Mouse (Mus musculus): ENCODE data around the gene Mast2. TPM values are rescaled to one million over a fixed set of nuclear protein-coding genes. Genes with fewer than 3 reads are reported as not detected.

Mast2 gene
- polyA plus RNA-seq, 1 experiment = 107 TPM

DNA sequence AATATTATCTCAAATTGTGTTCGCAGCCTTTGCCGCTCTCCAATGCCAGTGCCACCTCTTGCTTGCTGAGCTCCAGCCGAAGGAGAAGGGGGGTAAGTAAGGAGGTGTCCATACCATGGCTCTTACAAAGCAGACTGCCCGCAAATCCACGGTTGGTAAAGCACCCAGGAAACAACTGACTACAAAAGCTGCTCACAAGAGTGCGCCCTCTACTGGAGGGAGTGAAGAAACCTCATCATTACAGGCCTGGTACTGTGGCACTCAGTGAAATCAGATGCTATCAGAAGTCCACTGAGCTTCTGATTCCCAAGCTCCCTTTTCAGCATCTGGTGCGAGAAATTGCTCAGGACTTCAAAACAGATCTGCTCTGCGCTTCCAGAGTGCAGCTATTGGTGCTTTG is 15.3 kb downstream of the Mast2 start:
- Histone ChIP-seq H3K4me3 (ENCODE audit: control insufficient read depth, low read depth, low read length) (no peak overlapping the region), H3K36me3 (ENCODE audit: control insufficient read depth, insufficient read depth, low read length) (no peaks in the 10 kb centered on the region), H3K27ac (ENCODE audit: control insufficient read depth, insufficient read depth, low read depth, low read length) (no peak overlapping the region), H3K27me3 (ENCODE audit: control insufficient read depth, insufficient read depth, low read length) (no peaks in the 10 kb centered on the region), H3K4me1 (ENCODE audit: control insufficient read depth, insufficient read depth, low read length) (no peaks in the 10 kb centered on the region)
- TF ChIP-seq POLR2A (IDR thresholded peaks at IDR 0.05; ENCODE audit: control insufficient read depth, low read depth, low read length) (no peak), CTCF (IDR thresholded peaks at IDR 0.05; ENCODE audit: control insufficient read depth, insufficient read depth, insufficient replicate concordance, low read depth, low read length) (peak; percentile 45; the same call in 1 of the 2 replicates)

DNA sequence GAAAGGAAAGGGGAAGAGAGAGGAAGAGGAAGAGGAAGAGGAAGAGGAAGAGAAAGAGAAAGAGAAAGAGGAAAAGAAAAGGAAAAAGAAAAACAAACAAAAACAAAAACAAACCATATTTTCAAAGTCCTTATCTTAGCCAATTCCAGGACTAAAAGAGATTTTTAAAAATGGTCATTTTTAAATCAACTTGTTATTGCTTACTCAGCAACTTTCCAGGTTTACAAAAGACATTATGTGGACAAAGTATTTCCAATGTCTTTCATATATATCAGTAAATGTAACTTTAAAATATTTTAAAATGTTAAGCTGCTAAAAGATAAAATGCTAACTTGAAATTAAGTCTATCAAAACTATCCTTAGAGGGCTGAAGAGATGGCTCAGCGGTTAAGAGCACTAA is 24.6 kb downstream of the Mast2 start:
- Histone ChIP-seq H3K36me3 (ENCODE audit: control insufficient read depth, insufficient read depth, low read length) (no peaks in the 10 kb centered on the region), H3K4me3 (ENCODE audit: control insufficient read depth, low read depth, low read length) (no peak overlapping the region), H3K27ac (ENCODE audit: control insufficient read depth, insufficient read depth, low read depth, low read length) (no peak overlapping the region), H3K27me3 (ENCODE audit: control insufficient read depth, insufficient read depth, low read length) (no peaks in the 10 kb centered on the region), H3K4me1 (ENCODE audit: control insufficient read depth, insufficient read depth, low read length) (no peaks in the 10 kb centered on the region)
- no peak for TF ChIP-seq POLR2A (IDR thresholded peaks at IDR 0.05; ENCODE audit: control insufficient read depth, low read depth, low read length)
- TF ChIP-seq CTCF (IDR thresholded peaks at IDR 0.05; ENCODE audit: control insufficient read depth, insufficient read depth, insufficient replicate concordance, low read depth, low read length) = no peak

DNA sequence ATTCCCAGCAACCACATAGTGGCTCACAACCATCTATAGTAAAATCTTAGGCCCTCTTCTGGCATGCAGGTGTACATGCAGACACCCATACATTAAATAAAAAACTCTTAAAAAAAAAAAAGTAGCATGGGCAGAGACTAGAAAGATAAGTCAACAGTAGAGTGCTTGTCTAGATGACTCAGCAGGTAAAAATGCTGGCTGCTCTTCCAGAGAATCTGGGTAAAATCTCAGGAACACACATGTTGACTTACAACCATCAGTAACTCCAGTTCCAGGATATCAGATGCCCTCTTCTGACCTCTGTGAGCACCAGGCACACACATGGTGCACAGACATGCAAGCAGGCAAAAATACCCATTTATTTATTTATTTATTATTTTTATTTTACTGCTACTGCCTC is 25.4 kb downstream of the Mast2 start:
- H3K4me1 ChIP-seq (ENCODE audit: control insufficient read depth, insufficient read depth, low read length) = no peaks in the 10 kb centered on the region
- H3K36me3 ChIP-seq (ENCODE audit: control insufficient read depth, insufficient read depth, low read length) = no peaks in the 10 kb centered on the region
- no peaks in the 10 kb centered on the region for H3K27me3 ChIP-seq (ENCODE audit: control insufficient read depth, insufficient read depth, low read length)
- TF ChIP-seq CTCF (IDR thresholded peaks at IDR 0.05; ENCODE audit: control insufficient read depth, insufficient read depth, insufficient replicate concordance, low read depth, low read length) = no peak
- TF ChIP-seq POLR2A (IDR thresholded peaks at IDR 0.05; ENCODE audit: control insufficient read depth, low read depth, low read length) = no peak
- no peak overlapping the region for H3K27ac ChIP-seq (ENCODE audit: control insufficient read depth, insufficient read depth, low read depth, low read length)
- H3K4me3 ChIP-seq (ENCODE audit: control insufficient read depth, low read depth, low read length) = no peak overlapping the region

GRCm38 (mm10) chr4:116435626-116436025 is 28.4 kb downstream of the Mast2 start:
- no peak overlapping the region for H3K27ac ChIP-seq (ENCODE audit: control insufficient read depth, insufficient read depth, low read depth, low read length)
- TF ChIP-seq POLR2A (IDR thresholded peaks at IDR 0.05; ENCODE audit: control insufficient read depth, low read depth, low read length) (no peak), CTCF (IDR thresholded peaks at IDR 0.05; ENCODE audit: control insufficient read depth, insufficient read depth, insufficient replicate concordance, low read depth, low read length) (no peak)
- no peak overlapping the region for H3K4me3 ChIP-seq (ENCODE audit: control insufficient read depth, low read depth, low read length)
- H3K4me1 ChIP-seq (ENCODE audit: control insufficient read depth, insufficient read depth, low read length) = no peaks in the 10 kb centered on the region
- no peaks in the 10 kb centered on the region for H3K27me3 ChIP-seq (ENCODE audit: control insufficient read depth, insufficient read depth, low read length)
- no peaks in the 10 kb centered on the region for H3K36me3 ChIP-seq (ENCODE audit: control insufficient read depth, insufficient read depth, low read length)

- TF ChIP-seq CTCF (IDR thresholded peaks at IDR 0.05; ENCODE audit: control insufficient read depth, insufficient read depth, insufficient replicate concordance, low read depth, low read length) (no peak), POLR2A (IDR thresholded peaks at IDR 0.05; ENCODE audit: control insufficient read depth, low read depth, low read length) (no peak)
- H3K4me3 ChIP-seq (ENCODE audit: control insufficient read depth, low read depth, low read length) = no peak overlapping the region
- H3K36me3 ChIP-seq (ENCODE audit: control insufficient read depth, insufficient read depth, low read length) = no peaks in the 10 kb centered on the region
- no peaks in the 10 kb centered on the region for H3K4me1 ChIP-seq (ENCODE audit: control insufficient read depth, insufficient read depth, low read length)
- H3K27me3 ChIP-seq (ENCODE audit: control insufficient read depth, insufficient read depth, low read length) = no peaks in the 10 kb centered on the region
- no peak overlapping the region for H3K27ac ChIP-seq (ENCODE audit: control insufficient read depth, insufficient read depth, low read depth, low read length)
Measured at GRCm38 (mm10) chr4:116422186-116422585, 41.8 kb downstream of the Mast2 start.

GRCm38 (mm10) chr4:116421170-116421569 is 42.8 kb downstream of the Mast2 start:
- Histone ChIP-seq H3K27me3 (ENCODE audit: control insufficient read depth, insufficient read depth, low read length) (no peaks in the 10 kb centered on the region), H3K27ac (ENCODE audit: control insufficient read depth, insufficient read depth, low read depth, low read length) (no peak overlapping the region), H3K4me1 (ENCODE audit: control insufficient read depth, insufficient read depth, low read length) (no peaks in the 10 kb centered on the region), H3K36me3 (ENCODE audit: control insufficient read depth, insufficient read depth, low read length) (no peaks in the 10 kb centered on the region), H3K4me3 (ENCODE audit: control insufficient read depth, low read depth, low read length) (no peak overlapping the region)
- TF ChIP-seq POLR2A (IDR thresholded peaks at IDR 0.05; ENCODE audit: control insufficient read depth, low read depth, low read length) (no peak), CTCF (IDR thresholded peaks at IDR 0.05; ENCODE audit: control insufficient read depth, insufficient read depth, insufficient replicate concordance, low read depth, low read length) (no peak)

DNA sequence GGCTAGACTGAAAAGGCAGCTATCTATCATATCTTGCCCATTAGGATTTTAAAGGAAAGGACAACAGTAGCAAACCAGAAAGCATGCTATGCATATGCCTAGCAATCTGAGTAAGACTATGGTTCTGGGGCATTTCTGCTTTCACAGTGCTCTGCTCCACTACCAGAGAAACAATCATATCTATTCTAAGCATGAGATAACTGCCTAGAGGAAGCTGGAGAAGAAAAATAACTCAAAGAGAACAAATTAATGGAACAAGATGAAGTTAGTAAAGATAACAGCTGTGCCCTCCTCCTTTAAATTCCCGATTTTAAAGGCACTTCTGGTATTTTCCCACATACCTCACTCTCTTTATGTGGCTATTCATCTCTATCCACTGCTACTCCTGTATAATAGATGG is 51.0 kb downstream of the Mast2 start:
- Histone ChIP-seq H3K4me3 (ENCODE audit: control insufficient read depth, low read depth, low read length) (no peak overlapping the region), H3K27ac (ENCODE audit: control insufficient read depth, insufficient read depth, low read depth, low read length) (no peak overlapping the region), H3K27me3 (ENCODE audit: control insufficient read depth, insufficient read depth, low read length) (no peaks in the 10 kb centered on the region), H3K4me1 (ENCODE audit: control insufficient read depth, insufficient read depth, low read length) (no peaks in the 10 kb centered on the region), H3K36me3 (ENCODE audit: control insufficient read depth, insufficient read depth, low read length) (no peaks in the 10 kb centered on the region)
- TF ChIP-seq CTCF (IDR thresholded peaks at IDR 0.05; ENCODE audit: control insufficient read depth, insufficient read depth, insufficient replicate concordance, low read depth, low read length) (no peak), POLR2A (IDR thresholded peaks at IDR 0.05; ENCODE audit: control insufficient read depth, low read depth, low read length) (no peak)

DNA sequence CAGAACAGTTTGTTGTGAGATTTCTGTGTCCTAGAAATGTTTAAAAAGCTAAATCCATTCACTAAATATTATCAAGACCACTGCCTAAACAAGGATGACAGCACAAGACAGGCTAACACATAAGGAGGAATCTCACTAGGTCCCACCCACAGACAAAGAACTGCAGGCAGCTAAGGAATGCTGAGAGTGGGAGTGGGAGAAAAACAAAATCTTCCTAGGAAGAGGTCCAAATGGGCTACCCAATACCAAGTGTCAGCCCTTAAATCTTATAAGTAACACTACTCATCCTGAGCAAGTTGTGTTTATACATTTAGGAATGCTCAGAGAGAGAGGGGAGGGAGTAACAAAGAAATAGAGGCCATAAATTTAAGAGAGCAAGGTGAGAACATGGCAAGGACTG is 52.6 kb downstream of the Mast2 start:
- Histone ChIP-seq H3K4me3 (ENCODE audit: control insufficient read depth, low read depth, low read length) (no peak overlapping the region), H3K36me3 (ENCODE audit: control insufficient read depth, insufficient read depth, low read length) (no peaks in the 10 kb centered on the region), H3K4me1 (ENCODE audit: control insufficient read depth, insufficient read depth, low read length) (no peaks in the 10 kb centered on the region), H3K27ac (ENCODE audit: control insufficient read depth, insufficient read depth, low read depth, low read length) (no peak overlapping the region), H3K27me3 (ENCODE audit: control insufficient read depth, insufficient read depth, low read length) (no peaks in the 10 kb centered on the region)
- TF ChIP-seq POLR2A (IDR thresholded peaks at IDR 0.05; ENCODE audit: control insufficient read depth, low read depth, low read length) (no peak), CTCF (IDR thresholded peaks at IDR 0.05; ENCODE audit: control insufficient read depth, insufficient read depth, insufficient replicate concordance, low read depth, low read length) (no peak)
